Mouse (Mus musculus) forelimb bud, embryonic 11.5 days (tissue): Measurements from ENCODE around the gene Nxpe3.

Source experiments
- DNase-seq: peaks from one replicate; pipeline ENCODE4 v3.0.0-alpha.2; 2012; ENCODE audit warnings: low read depth, low spot score

Gene Nxpe3

GRCm38 (mm10) chr16:55894893-55895650, at the start of gene Nxpe3:
TSS of gene Nxpe3 (minus strand) at chr16:55895285.
- peak; percentile 75 for DNase-seq

GRCm38 (mm10) chr16:55940781-55941180, 45.7 kb upstream of the Nxpe3 start:
- no peak for DNase-seq

GRCm38 (mm10) chr16:55939703-55940102, 44.6 kb upstream of the Nxpe3 start:
- no peak for DNase-seq

GRCm38 (mm10) chr16:55938761-55939160, 43.7 kb upstream of the Nxpe3 start:
- DNase-seq = no peak

GRCm38 (mm10) chr16:55934453-55935037, 39.5 kb upstream of the Nxpe3 start, which contains the start of gene Cep97:
TSS of gene Cep97 (minus strand) at chr16:55934855.
- DNase-seq = peak; percentile 91

GRCm38 (mm10) chr16:55933681-55934343, 38.7 kb upstream of the Nxpe3 start:
- peak; percentile 33 for DNase-seq

- DNase-seq = no peak
Observed at GRCm38 (mm10) chr16:55924010-55924409, 28.9 kb upstream of the Nxpe3 start.

GRCm38 (mm10) chr16:55922079-55922478, 27.0 kb upstream of the Nxpe3 start:
- DNase-seq = no peak

- DNase-seq = no peak
Observed at GRCm38 (mm10) chr16:55914716-55915115, 19.6 kb upstream of the Nxpe3 start.

GRCm38 (mm10) chr16:55910208-55910793, 15.2 kb upstream of the Nxpe3 start:
- no peak for DNase-seq

- no peak for DNase-seq
Observed at GRCm38 (mm10) chr16:55906928-55907679, 12.0 kb upstream of the Nxpe3 start.

GRCm38 (mm10) chr16:55905370-55905769, 10.3 kb upstream of the Nxpe3 start:
- no peak for DNase-seq

- no peak for DNase-seq
Observed at GRCm38 (mm10) chr16:55901839-55902756, 7.0 kb upstream of the Nxpe3 start.

GRCm38 (mm10) chr16:55898385-55899002, 3.4 kb upstream of the Nxpe3 start:
- DNase-seq = no peak

GRCm38 (mm10) chr16:55895651-55896095, 588 bp upstream of the Nxpe3 start:
- DNase-seq = peak; percentile 26

GRCm38 (mm10) chr16:55894536-55894892, 571 bp downstream of the Nxpe3 start:
- no peak for DNase-seq

GRCm38 (mm10) chr16:55893410-55894107, 1.5 kb downstream of the Nxpe3 start:
- DNase-seq = no peak

- DNase-seq = no peak
Observed at GRCm38 (mm10) chr16:55892484-55892883, 2.6 kb downstream of the Nxpe3 start.

- no peak for DNase-seq
Observed at GRCm38 (mm10) chr16:55891346-55891745, 3.7 kb downstream of the Nxpe3 start.
